Mouse (Mus musculus): Measurements from ENCODE around the gene Tm9sf4. TPM values are rescaled to one million over a fixed set of nuclear protein-coding genes. Genes with fewer than 3 reads are reported as not detected.

Tm9sf4 gene
- polyA plus RNA-seq, 1 experiment from 2014 or later, result 99.4 TPM

- H3K4me1 ChIP-seq (ENCODE audit: control insufficient read depth, insufficient read depth, low read length), result no peaks in the 10 kb centered on the region
- no peaks in the 10 kb centered on the region for H3K27me3 ChIP-seq (ENCODE audit: control insufficient read depth, insufficient read depth, low read length)
- no peaks in the 10 kb centered on the region for H3K36me3 ChIP-seq (ENCODE audit: control insufficient read depth, insufficient read depth, low read length)
- H3K4me2 ChIP-seq (replicated peaks; ENCODE audit: low read depth, low read length), result no peak overlapping the region
- H3K9me3 ChIP-seq (ENCODE audit: control insufficient read depth, low read length), result no peaks in the 10 kb centered on the region
- WGBS, result 34% methylated on average over 5 of the region's 5 CpGs
- 0 out of 2 replicates have a peak, but pooled peaks have one; percentile 28 for ATAC-seq (ENCODE audit: low FRiP score, low TSS enrichment)
- H3K9ac ChIP-seq (ENCODE audit: low read depth, low read length), result no peak overlapping the region
- no peak overlapping the region for H3K4me3 ChIP-seq (ENCODE audit: low read length)
- H3K27ac ChIP-seq (ENCODE audit: low read depth, low read length), result no peak overlapping the region
Observed at GRCm38 (mm10) chr2:153134237-153134636, 26.9 kb upstream of the Tm9sf4 start.

GRCm38 (mm10) chr2:153136211-153136610 lies 24.9 kb upstream of the Tm9sf4 start:
- ATAC-seq (ENCODE audit: low FRiP score, low TSS enrichment), result no peak
- H3K36me3 ChIP-seq (ENCODE audit: control insufficient read depth, insufficient read depth, low read length), result no peaks in the 10 kb centered on the region
- no peak overlapping the region for H3K4me3 ChIP-seq (ENCODE audit: low read length)
- no peaks in the 10 kb centered on the region for H3K9me3 ChIP-seq (ENCODE audit: control insufficient read depth, low read length)
- no peak overlapping the region for H3K27ac ChIP-seq (ENCODE audit: low read depth, low read length)
- 65% methylated on average over 4 of the region's 4 CpGs for WGBS
- no peaks in the 10 kb centered on the region for H3K27me3 ChIP-seq (ENCODE audit: control insufficient read depth, insufficient read depth, low read length)
- no peak overlapping the region for H3K4me2 ChIP-seq (replicated peaks; ENCODE audit: low read depth, low read length)
- no peaks in the 10 kb centered on the region for H3K4me1 ChIP-seq (ENCODE audit: control insufficient read depth, insufficient read depth, low read length)
- no peak overlapping the region for H3K9ac ChIP-seq (ENCODE audit: low read depth, low read length)

GRCm38 (mm10) chr2:153139158-153139557 lies 21.9 kb upstream of the Tm9sf4 start:
- Histone ChIP-seq H3K4me1 (ENCODE audit: control insufficient read depth, insufficient read depth, low read length) (no peaks in the 10 kb centered on the region), H3K36me3 (ENCODE audit: control insufficient read depth, insufficient read depth, low read length) (no peaks in the 10 kb centered on the region), H3K27ac (ENCODE audit: low read depth, low read length) (no peak overlapping the region), H3K27me3 (ENCODE audit: control insufficient read depth, insufficient read depth, low read length) (no peaks in the 10 kb centered on the region), H3K9ac (ENCODE audit: low read depth, low read length) (no peak overlapping the region), H3K4me2 (replicated peaks; ENCODE audit: low read depth, low read length) (no peak overlapping the region), H3K4me3 (ENCODE audit: low read length) (no peak overlapping the region), H3K9me3 (ENCODE audit: control insufficient read depth, low read length) (no peaks in the 10 kb centered on the region)
- no peak for ATAC-seq (ENCODE audit: low FRiP score, low TSS enrichment)
- 82% methylated on average over 7 of the region's 7 CpGs for WGBS

- Histone ChIP-seq H3K27me3 (ENCODE audit: control insufficient read depth, insufficient read depth, low read length) (no peaks in the 10 kb centered on the region), H3K36me3 (ENCODE audit: control insufficient read depth, insufficient read depth, low read length) (no peaks in the 10 kb centered on the region), H3K4me1 (ENCODE audit: control insufficient read depth, insufficient read depth, low read length) (no peaks in the 10 kb centered on the region), H3K9ac (ENCODE audit: low read depth, low read length) (no peak overlapping the region), H3K9me3 (ENCODE audit: control insufficient read depth, low read length) (no peaks in the 10 kb centered on the region), H3K27ac (ENCODE audit: low read depth, low read length) (no peak overlapping the region), H3K4me2 (replicated peaks; ENCODE audit: low read depth, low read length) (no peak overlapping the region), H3K4me3 (ENCODE audit: low read length) (no peak overlapping the region)
- 24% methylated on average over 9 of the region's 9 CpGs for WGBS
- ATAC-seq (ENCODE audit: low FRiP score, low TSS enrichment), result no peak
Observed at GRCm38 (mm10) chr2:153139996-153140613, 21.0 kb upstream of the Tm9sf4 start.

GRCm38 (mm10) chr2:153142620-153143199 lies 18.4 kb upstream of the Tm9sf4 start:
- H3K9ac ChIP-seq (ENCODE audit: low read depth, low read length), result no peak overlapping the region
- 27% methylated on average over 10 of the region's 10 CpGs for WGBS
- H3K36me3 ChIP-seq (ENCODE audit: control insufficient read depth, insufficient read depth, low read length), result no peaks in the 10 kb centered on the region
- H3K27ac ChIP-seq (ENCODE audit: low read depth, low read length), result no peak overlapping the region
- H3K4me3 ChIP-seq (ENCODE audit: low read length), result no peak overlapping the region
- no peaks in the 10 kb centered on the region for H3K4me1 ChIP-seq (ENCODE audit: control insufficient read depth, insufficient read depth, low read length)
- H3K4me2 ChIP-seq (replicated peaks; ENCODE audit: low read depth, low read length), result no peak overlapping the region
- no peak for ATAC-seq (ENCODE audit: low FRiP score, low TSS enrichment)
- H3K9me3 ChIP-seq (ENCODE audit: control insufficient read depth, low read length), result no peaks in the 10 kb centered on the region
- no peaks in the 10 kb centered on the region for H3K27me3 ChIP-seq (ENCODE audit: control insufficient read depth, insufficient read depth, low read length)

GRCm38 (mm10) chr2:153145346-153145745 lies 15.8 kb upstream of the Tm9sf4 start:
- H3K36me3 ChIP-seq (ENCODE audit: control insufficient read depth, insufficient read depth, low read length), result no peaks in the 10 kb centered on the region
- H3K4me1 ChIP-seq (ENCODE audit: control insufficient read depth, insufficient read depth, low read length), result no peaks in the 10 kb centered on the region
- no peak overlapping the region for H3K4me3 ChIP-seq (ENCODE audit: low read length)
- no peak overlapping the region for H3K9ac ChIP-seq (ENCODE audit: low read depth, low read length)
- ATAC-seq (ENCODE audit: low FRiP score, low TSS enrichment), result no peak
- no peaks in the 10 kb centered on the region for H3K9me3 ChIP-seq (ENCODE audit: control insufficient read depth, low read length)
- no peaks in the 10 kb centered on the region for H3K27me3 ChIP-seq (ENCODE audit: control insufficient read depth, insufficient read depth, low read length)
- WGBS, result 82% methylated on average over 5 of the region's 5 CpGs
- H3K27ac ChIP-seq (ENCODE audit: low read depth, low read length), result no peak overlapping the region
- H3K4me2 ChIP-seq (replicated peaks; ENCODE audit: low read depth, low read length), result no peak overlapping the region

- ATAC-seq (ENCODE audit: low FRiP score, low TSS enrichment), result no peak
- Histone ChIP-seq H3K27ac (ENCODE audit: low read depth, low read length) (no peak overlapping the region), H3K4me1 (ENCODE audit: control insufficient read depth, insufficient read depth, low read length) (no peaks in the 10 kb centered on the region), H3K27me3 (ENCODE audit: control insufficient read depth, insufficient read depth, low read length) (no peaks in the 10 kb centered on the region), H3K4me3 (ENCODE audit: low read length) (no peak overlapping the region), H3K9ac (ENCODE audit: low read depth, low read length) (no peak overlapping the region), H3K9me3 (ENCODE audit: control insufficient read depth, low read length) (no peaks in the 10 kb centered on the region), H3K4me2 (replicated peaks; ENCODE audit: low read depth, low read length) (no peak overlapping the region), H3K36me3 (ENCODE audit: control insufficient read depth, insufficient read depth, low read length) (no peaks in the 10 kb centered on the region)
- 87% methylated on average over 3 of the region's 3 CpGs for WGBS
Observed at GRCm38 (mm10) chr2:153147236-153147635, 13.9 kb upstream of the Tm9sf4 start.

- Histone ChIP-seq H3K36me3 (ENCODE audit: control insufficient read depth, insufficient read depth, low read length) (no peaks in the 10 kb centered on the region), H3K9ac (ENCODE audit: low read depth, low read length) (no peak overlapping the region), H3K4me3 (ENCODE audit: low read length) (no peak overlapping the region), H3K9me3 (ENCODE audit: control insufficient read depth, low read length) (no peaks in the 10 kb centered on the region), H3K4me2 (replicated peaks; ENCODE audit: low read depth, low read length) (no peak overlapping the region), H3K27ac (ENCODE audit: low read depth, low read length) (no peak overlapping the region), H3K4me1 (ENCODE audit: control insufficient read depth, insufficient read depth, low read length) (no peaks in the 10 kb centered on the region), H3K27me3 (ENCODE audit: control insufficient read depth, insufficient read depth, low read length) (no peaks in the 10 kb centered on the region)
- 12% methylated on average over 3 of the region's 3 CpGs for WGBS
- ATAC-seq (ENCODE audit: low FRiP score, low TSS enrichment), result 0 out of 2 replicates have a peak, but pooled peaks have one; percentile 24
Observed at GRCm38 (mm10) chr2:153147715-153148114, 13.4 kb upstream of the Tm9sf4 start.

- Histone ChIP-seq H3K4me1 (ENCODE audit: control insufficient read depth, insufficient read depth, low read length) (no peaks in the 10 kb centered on the region), H3K27ac (ENCODE audit: low read depth, low read length) (no peak overlapping the region), H3K9ac (ENCODE audit: low read depth, low read length) (no peak overlapping the region), H3K27me3 (ENCODE audit: control insufficient read depth, insufficient read depth, low read length) (no peaks in the 10 kb centered on the region), H3K4me2 (replicated peaks; ENCODE audit: low read depth, low read length) (no peak overlapping the region), H3K4me3 (ENCODE audit: low read length) (no peak overlapping the region), H3K9me3 (ENCODE audit: control insufficient read depth, low read length) (no peaks in the 10 kb centered on the region), H3K36me3 (ENCODE audit: control insufficient read depth, insufficient read depth, low read length) (no peaks in the 10 kb centered on the region)
- ATAC-seq (ENCODE audit: low FRiP score, low TSS enrichment), result no peak
- 86% methylated on average over 3 of the region's 3 CpGs for WGBS
Observed at GRCm38 (mm10) chr2:153149742-153150141, 11.4 kb upstream of the Tm9sf4 start.
